Mouse (Mus musculus) frontal cortex, adult 2 months (tissue): ENCODE data around the gene Vip. TPM values are rescaled to one million over a fixed set of nuclear protein-coding genes. Genes with fewer than 3 reads are reported as not detected.

Source experiments
- polyA plus RNA-seq: library from polyadenylated mRNA; depleted of rRNA; stranded (reverse); fragments of >200 nt; gene quantifications from 2 replicates; pipeline ENCODE4 v1.2.3, GENCODE M21; 2012; rRNA removed

Gene Vip
- polyA plus RNA-seq, 1 experiment, result 52.5 TPM

Other genes with a start within 250 kb of the Vip start
- gene Syne1, start 87.7 kb upstream of the Vip start, polyA plus RNA-seq, result 152 and 163 TPM in 2 replicates
- 0.71 and 0.78 TPM in 2 replicates for gene Myct1, start 45.4 kb upstream of the Vip start, polyA plus RNA-seq
- gene Fbxo5, start 166.4 kb downstream of the Vip start, polyA plus RNA-seq, result 1.8 and 2.6 TPM in 2 replicates
- gene Mtrf1l, start 184.7 kb downstream of the Vip start, polyA plus RNA-seq, result 6.5 and 8.1 TPM in 2 replicates